Mouse (Mus musculus) ES-Bruce4 (cell line): ENCODE data around the gene Pamr1. TPM values are rescaled to one million over a fixed set of nuclear protein-coding genes. Genes with fewer than 3 reads are reported as not detected.

Experiments
- H3K27ac ChIP-seq: 2 replicates; pipeline ENCODE4 v1.5.1; 2012; ENCODE audit warnings: low read length, inconsistent platforms; ENCODE audit not compliant: insufficient read depth
- H3K27me3 ChIP-seq: 2 replicates; pipeline ENCODE4 v1.6.1; 2012; ENCODE audit warnings: mild to moderate bottlenecking, low read length, inconsistent platforms; ENCODE audit not compliant: control insufficient read depth, poor library complexity, insufficient read depth, severe bottlenecking
- H3K36me3 ChIP-seq: 2 replicates; pipeline ENCODE4 v1.6.1; 2012; ENCODE audit warnings: inconsistent platforms, mild to moderate bottlenecking, low read length, moderate library complexity; ENCODE audit not compliant: control insufficient read depth, poor library complexity, insufficient read depth, severe bottlenecking
- H3K4me1 ChIP-seq: one replicate; pipeline ENCODE4 v1.8.1; 2011; ENCODE audit warnings: low read length; ENCODE audit not compliant: control insufficient read depth, insufficient read depth
- H3K4me3 ChIP-seq: 2 replicates; pipeline ENCODE4 v1.5.1; 2011; ENCODE audit warnings: low read depth, mild to moderate bottlenecking, low read length
- H3K9ac ChIP-seq: 2 replicates; pipeline ENCODE4 v1.6.1; 2012; ENCODE audit warnings: low read depth, mild to moderate bottlenecking, inconsistent platforms; ENCODE audit not compliant: poor library complexity, severe bottlenecking
- H3K9me3 ChIP-seq: replicated peaks from 2 replicates; pipeline ENCODE4 v1.6.1; 2012; ENCODE audit warnings: mild to moderate bottlenecking, low read length, inconsistent platforms; ENCODE audit not compliant: control insufficient read depth, poor library complexity, insufficient read depth, severe bottlenecking
- CTCF ChIP-seq: IDR thresholded peaks from one replicate; pipeline ENCODE4 v1.8.1; 2011; ENCODE audit warnings: low read depth, low read length
- EP300 ChIP-seq: IDR thresholded peaks from 2 replicates; pipeline ENCODE4 v1.6.1; 2011; ENCODE audit warnings: low read depth, low read length; ENCODE audit not compliant: insufficient read depth
- POLR2A ChIP-seq: IDR thresholded peaks from one replicate; pipeline ENCODE4 v1.8.1; 2011; ENCODE audit warnings: low read length; ENCODE audit not compliant: insufficient read depth
- polyA plus RNA-seq: library from polyadenylated mRNA; stranded (reverse); fragments of >200 nt; gene quantifications from 2 replicates; pipeline ENCODE4 v1.2.4, GENCODE M21; 2011; ENCODE audit warnings: low read depth; ENCODE audit not compliant: missing spikeins, insufficient read depth, insufficient read length

Gene Pamr1
- polyA plus RNA-seq, 1 experiment, result 0.21 TPM

GRCm38 (mm10) chr2:102634010-102634409 lies 84.2 kb downstream of the Pamr1 start:
- H3K4me1 ChIP-seq, result no peaks in the 10 kb centered on the region
- H3K4me3 ChIP-seq, result no peak overlapping the region
- H3K27ac ChIP-seq, result no peak overlapping the region
- TF ChIP-seq POLR2A (no peak), EP300 (no peak), CTCF (no peak)
- no peaks in the 10 kb centered on the region for H3K36me3 ChIP-seq
- no peak overlapping the region for H3K9ac ChIP-seq
- H3K27me3 ChIP-seq, result no peaks in the 10 kb centered on the region
- no peaks in the 10 kb centered on the region for H3K9me3 ChIP-seq

GRCm38 (mm10) chr2:102635523-102636060 lies 85.8 kb downstream of the Pamr1 start:
- H3K27ac ChIP-seq, result no peak overlapping the region
- no peak overlapping the region for H3K4me3 ChIP-seq
- no peak for TF ChIP-seq POLR2A
- no peak for TF ChIP-seq EP300
- no peak for TF ChIP-seq CTCF

GRCm38 (mm10) chr2:102636116-102636600 lies 86.3 kb downstream of the Pamr1 start:
- no peak for TF ChIP-seq POLR2A
- TF ChIP-seq CTCF, result no peak
- no peak for TF ChIP-seq EP300
- H3K27me3 ChIP-seq, result no peaks in the 10 kb centered on the region
- no peaks in the 10 kb centered on the region for H3K36me3 ChIP-seq
- H3K4me1 ChIP-seq, result no peaks in the 10 kb centered on the region
- no peak overlapping the region for H3K9ac ChIP-seq
- no peak overlapping the region for H3K27ac ChIP-seq
- no peak overlapping the region for H3K4me3 ChIP-seq
- H3K9me3 ChIP-seq, result no peaks in the 10 kb centered on the region

More at GRCm38 (mm10) chr2:102635523-102636060, 85.8 kb downstream of the Pamr1 start:
- Histone ChIP-seq H3K9ac (no peak overlapping the region), H3K9me3 (no peaks in the 10 kb centered on the region), H3K4me1 (no peaks in the 10 kb centered on the region), H3K36me3 (no peaks in the 10 kb centered on the region), H3K27me3 (no peaks in the 10 kb centered on the region)

GRCm38 (mm10) chr2:102638140-102638539 lies 88.3 kb downstream of the Pamr1 start:
- H3K9me3 ChIP-seq, result no peaks in the 10 kb centered on the region
- no peaks in the 10 kb centered on the region for H3K4me1 ChIP-seq
- H3K9ac ChIP-seq, result no peak overlapping the region
- H3K27me3 ChIP-seq, result no peaks in the 10 kb centered on the region
- no peak overlapping the region for H3K4me3 ChIP-seq
- H3K27ac ChIP-seq, result no peak overlapping the region
- H3K36me3 ChIP-seq, result no peaks in the 10 kb centered on the region
- no peak for TF ChIP-seq EP300
- no peak for TF ChIP-seq POLR2A

GRCm38 (mm10) chr2:102638690-102639089 lies 88.9 kb downstream of the Pamr1 start:
- Histone ChIP-seq H3K4me1 (no peaks in the 10 kb centered on the region), H3K36me3 (no peaks in the 10 kb centered on the region), H3K27me3 (no peaks in the 10 kb centered on the region), H3K9ac (no peak overlapping the region), H3K27ac (no peak overlapping the region), H3K4me3 (no peak overlapping the region), H3K9me3 (no peaks in the 10 kb centered on the region)
- TF ChIP-seq EP300 (no peak), CTCF (no peak), POLR2A (no peak)

GRCm38 (mm10) chr2:102648845-102649500 lies 99.2 kb downstream of the Pamr1 start:
- H3K9ac ChIP-seq, result no peak overlapping the region
- no peaks in the 10 kb centered on the region for H3K9me3 ChIP-seq
- H3K4me1 ChIP-seq, result no peaks in the 10 kb centered on the region
- TF ChIP-seq EP300 (no peak), CTCF (no peak), POLR2A (no peak)
- no peak overlapping the region for H3K27ac ChIP-seq
- H3K36me3 ChIP-seq, result no peaks in the 10 kb centered on the region
- no peak overlapping the region for H3K4me3 ChIP-seq
- H3K27me3 ChIP-seq, result 0 out of 2 replicates have a peak, but pooled peaks cover 1% of the 10 kb centered on the region
